Mouse (Mus musculus): ENCODE measurements at regions not wholly inside any gene's neighbourhood (a gene's known extent, or its start where the extent isn't known, plus 50 kb on each side); places are given as distances from the start of the nearest gene placed in this dataset.
A peak's percentile ranks its signal among the peaks of the same experiment; 100 is the strongest.

DNA sequence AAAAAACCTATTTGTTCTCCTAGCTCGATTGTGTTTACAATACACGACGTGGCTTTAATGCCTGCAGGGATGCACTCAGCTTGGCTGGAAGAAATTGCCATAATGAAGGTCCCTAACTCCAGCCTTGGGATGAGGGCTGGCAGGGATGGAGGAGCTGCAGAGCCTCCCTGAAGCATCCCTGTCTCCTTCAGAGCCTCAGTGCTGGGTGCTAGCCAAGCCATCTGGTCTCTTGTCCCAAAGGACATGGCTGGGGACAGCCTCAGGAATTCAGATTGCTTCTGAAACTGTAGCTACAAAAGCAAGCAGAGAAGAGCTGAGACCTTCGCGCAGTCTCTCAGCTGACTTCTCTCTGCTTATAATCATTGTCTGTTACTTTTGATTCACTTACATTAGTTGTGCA, 124.6 kb upstream of the Slc22a23 start:
- ATAC-seq (ENCODE audit: insufficient number of reproducible peaks, low FRiP score, low TSS enrichment, low read depth) (no peak), DNase-seq (ENCODE audit: low spot score) (peak; percentile 13)
- peaks cover 3% of the 10 kb centered on the region for H3K4me1 ChIP-seq (ENCODE audit: control insufficient read depth, insufficient read depth, low read length)
- 92% methylated on average over 5 of the region's 5 CpGs for WGBS
- H3K36me3 ChIP-seq (ENCODE audit: control insufficient read depth, insufficient read depth, low read length), result no peaks in the 10 kb centered on the region
- no peak overlapping the region for H3K9ac ChIP-seq (ENCODE audit: low read length)
- H3K9me3 ChIP-seq (ENCODE audit: control insufficient read depth, low read length), result no peaks in the 10 kb centered on the region
- H3K4me2 ChIP-seq (ENCODE audit: low read depth, severe bottlenecking), result no peak overlapping the region
- H3K27me3 ChIP-seq (ENCODE audit: control insufficient read depth, insufficient read depth, low read length), result no peaks in the 10 kb centered on the region
- H3K27ac ChIP-seq (replicated peaks; ENCODE audit: low read depth, low read length), result no peak overlapping the region
- no peak overlapping the region for H3K4me3 ChIP-seq (ENCODE audit: low read depth, low read length)

DNA sequence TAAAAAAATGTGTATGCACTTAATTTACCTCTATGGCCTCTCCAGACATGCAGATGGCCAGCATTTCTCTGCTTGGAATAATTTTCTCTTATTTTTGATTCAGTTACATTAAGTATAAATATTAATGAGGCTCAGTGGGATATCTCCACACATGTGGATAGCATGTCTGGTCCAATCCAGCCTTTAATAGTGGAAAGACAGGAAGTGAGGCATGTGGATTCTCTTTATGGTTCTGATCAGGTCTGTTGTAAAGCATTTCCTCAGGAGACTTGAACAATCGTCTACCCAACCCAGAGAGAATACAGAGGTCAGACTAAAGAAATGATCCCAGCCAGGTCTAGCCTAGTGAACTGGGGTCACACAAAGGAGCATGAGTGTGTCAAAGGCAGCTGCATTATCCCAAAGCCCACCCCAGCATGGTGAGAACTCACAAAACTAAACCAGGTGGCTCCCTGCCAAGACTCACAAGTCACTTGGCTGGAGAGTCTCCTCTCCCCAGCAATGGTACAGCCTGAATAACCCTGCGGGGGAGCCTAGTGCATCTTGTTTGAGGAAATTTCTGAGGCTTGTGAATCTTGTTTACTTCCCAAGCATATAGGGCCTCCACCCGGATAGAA, 123.3 kb upstream of the Slc22a23 start:
- no peaks in the 10 kb centered on the region for H3K36me3 ChIP-seq (ENCODE audit: control insufficient read depth, insufficient read depth, low read length)
- ATAC-seq (ENCODE audit: insufficient number of reproducible peaks, low FRiP score, low TSS enrichment, low read depth), result no peak
- 72% methylated on average over 3 of the region's 3 CpGs for WGBS

DNA sequence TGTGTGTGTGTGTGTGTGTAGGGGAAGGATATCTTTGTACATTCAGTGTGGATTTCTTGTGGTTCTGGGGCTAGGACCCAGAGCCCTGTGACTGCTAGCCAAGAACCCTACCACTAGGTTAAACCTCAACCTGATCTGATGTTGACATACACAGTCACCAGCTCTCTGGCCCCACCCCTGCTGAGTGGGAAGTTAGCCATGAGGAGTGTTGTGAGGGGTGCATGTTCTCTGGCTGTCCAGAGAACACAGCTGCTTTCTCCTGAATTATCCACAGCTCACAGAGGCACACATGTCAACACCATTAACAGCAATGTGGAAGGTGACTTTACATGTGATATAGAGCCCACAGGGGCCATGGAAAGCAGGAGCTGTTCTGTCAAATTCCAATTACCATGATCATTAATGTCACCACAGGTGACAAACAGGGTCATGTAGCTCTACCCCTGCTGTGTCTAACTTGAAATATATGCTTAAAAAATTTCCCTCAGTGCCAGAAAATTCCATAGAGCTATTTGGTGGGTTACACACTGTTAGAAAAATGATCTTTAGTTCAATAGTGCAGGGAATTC, 121.0 kb upstream of the Slc22a23 start:
- Histone ChIP-seq H3K27me3 (ENCODE audit: control insufficient read depth, insufficient read depth, low read length) (no peaks in the 10 kb centered on the region), H3K9me3 (ENCODE audit: control insufficient read depth, low read length) (no peaks in the 10 kb centered on the region), H3K9ac (ENCODE audit: low read length) (no peak overlapping the region), H3K4me3 (ENCODE audit: low read depth, low read length) (no peak overlapping the region), H3K4me1 (ENCODE audit: control insufficient read depth, insufficient read depth, low read length) (peaks cover 3% of the 10 kb centered on the region), H3K36me3 (ENCODE audit: control insufficient read depth, insufficient read depth, low read length) (no peaks in the 10 kb centered on the region), H3K27ac (replicated peaks; ENCODE audit: low read depth, low read length) (no peak overlapping the region), H3K4me2 (ENCODE audit: low read depth, severe bottlenecking) (no peak overlapping the region)
- peak; percentile 78 for ATAC-seq (ENCODE audit: insufficient number of reproducible peaks, low FRiP score, low TSS enrichment, low read depth)
- DNase-seq (ENCODE audit: low spot score), result peak; percentile 38

More for the DNA sequence above, 123.3 kb upstream of the Slc22a23 start:
- peak; percentile 21 for DNase-seq (ENCODE audit: low spot score)
- Histone ChIP-seq H3K4me1 (ENCODE audit: control insufficient read depth, insufficient read depth, low read length) (peaks cover 3% of the 10 kb centered on the region), H3K27me3 (ENCODE audit: control insufficient read depth, insufficient read depth, low read length) (no peaks in the 10 kb centered on the region), H3K9ac (ENCODE audit: low read length) (no peak overlapping the region), H3K4me2 (ENCODE audit: low read depth, severe bottlenecking) (no peak overlapping the region), H3K4me3 (ENCODE audit: low read depth, low read length) (no peak overlapping the region), H3K9me3 (ENCODE audit: control insufficient read depth, low read length) (no peaks in the 10 kb centered on the region), H3K27ac (replicated peaks; ENCODE audit: low read depth, low read length) (no peak overlapping the region)

DNA sequence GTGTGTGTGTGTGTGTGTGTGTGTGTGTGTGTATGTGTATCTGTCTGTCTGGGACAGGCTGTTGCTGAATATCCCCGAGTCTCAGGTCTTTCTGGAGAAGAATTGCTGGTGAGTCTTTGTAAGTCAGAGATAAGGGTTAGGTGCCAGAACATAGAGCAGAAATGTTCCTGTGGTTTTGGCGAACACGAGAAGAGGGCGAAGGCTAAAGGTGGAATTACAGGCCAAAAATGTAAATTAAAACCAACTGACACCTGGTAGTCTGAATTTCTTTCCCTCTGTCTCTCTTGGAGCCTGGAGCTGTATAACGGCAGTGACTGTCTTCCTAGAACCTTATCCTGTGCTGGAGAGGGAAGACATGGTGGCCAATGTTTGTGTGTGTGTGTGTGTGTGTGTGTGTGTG, 120.5 kb upstream of the Slc22a23 start:
- Histone ChIP-seq H3K36me3 (ENCODE audit: control insufficient read depth, insufficient read depth, low read length) (no peaks in the 10 kb centered on the region), H3K9ac (ENCODE audit: low read length) (no peak overlapping the region)

DNA sequence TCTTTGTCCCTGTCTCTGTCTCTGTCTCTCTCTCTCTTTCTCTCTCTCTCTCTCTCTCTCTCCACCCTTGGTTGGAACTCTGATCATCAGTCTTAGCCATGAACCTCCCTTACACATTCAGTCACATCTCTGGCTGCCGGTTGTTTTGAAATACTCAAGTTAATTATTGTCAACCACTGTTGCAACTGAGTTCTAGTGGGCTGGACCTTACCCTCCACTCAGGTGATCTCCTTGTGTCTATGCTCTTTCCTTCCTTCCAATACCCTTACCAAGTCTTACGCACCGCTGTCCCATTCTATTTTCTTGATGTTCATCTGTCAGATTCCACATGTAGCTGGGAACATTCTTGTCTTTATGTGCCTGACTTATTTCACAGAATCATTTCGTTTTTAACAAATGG, 119.2 kb upstream of the Slc22a23 start:
- Histone ChIP-seq H3K4me2 (ENCODE audit: low read depth, severe bottlenecking) (no peak overlapping the region), H3K4me1 (ENCODE audit: control insufficient read depth, insufficient read depth, low read length) (peaks cover 3% of the 10 kb centered on the region), H3K27ac (replicated peaks; ENCODE audit: low read depth, low read length) (no peak overlapping the region), H3K9me3 (ENCODE audit: control insufficient read depth, low read length) (no peaks in the 10 kb centered on the region), H3K9ac (ENCODE audit: low read length) (no peak overlapping the region), H3K27me3 (ENCODE audit: control insufficient read depth, insufficient read depth, low read length) (no peaks in the 10 kb centered on the region), H3K36me3 (ENCODE audit: control insufficient read depth, insufficient read depth, low read length) (no peaks in the 10 kb centered on the region), H3K4me3 (ENCODE audit: low read depth, low read length) (no peak overlapping the region)
- 94% methylated on average over 4 of the region's 4 CpGs for WGBS
- ATAC-seq (ENCODE audit: insufficient number of reproducible peaks, low FRiP score, low TSS enrichment, low read depth) (no peak), DNase-seq (ENCODE audit: low spot score) (peak; percentile 9)

More for the DNA sequence above, 120.5 kb upstream of the Slc22a23 start:
- no peak overlapping the region for H3K4me2 ChIP-seq (ENCODE audit: low read depth, severe bottlenecking)
- DNase-seq (ENCODE audit: low spot score) (peak; percentile 7), ATAC-seq (ENCODE audit: insufficient number of reproducible peaks, low FRiP score, low TSS enrichment, low read depth) (no peak)
- H3K27ac ChIP-seq (replicated peaks; ENCODE audit: low read depth, low read length), result no peak overlapping the region
- no peak overlapping the region for H3K4me3 ChIP-seq (ENCODE audit: low read depth, low read length)
- peaks cover 3% of the 10 kb centered on the region for H3K4me1 ChIP-seq (ENCODE audit: control insufficient read depth, insufficient read depth, low read length)
- H3K9me3 ChIP-seq (ENCODE audit: control insufficient read depth, low read length), result no peaks in the 10 kb centered on the region
- 55% methylated on average over 5 of the region's 5 CpGs for WGBS
- H3K27me3 ChIP-seq (ENCODE audit: control insufficient read depth, insufficient read depth, low read length), result no peaks in the 10 kb centered on the region

DNA sequence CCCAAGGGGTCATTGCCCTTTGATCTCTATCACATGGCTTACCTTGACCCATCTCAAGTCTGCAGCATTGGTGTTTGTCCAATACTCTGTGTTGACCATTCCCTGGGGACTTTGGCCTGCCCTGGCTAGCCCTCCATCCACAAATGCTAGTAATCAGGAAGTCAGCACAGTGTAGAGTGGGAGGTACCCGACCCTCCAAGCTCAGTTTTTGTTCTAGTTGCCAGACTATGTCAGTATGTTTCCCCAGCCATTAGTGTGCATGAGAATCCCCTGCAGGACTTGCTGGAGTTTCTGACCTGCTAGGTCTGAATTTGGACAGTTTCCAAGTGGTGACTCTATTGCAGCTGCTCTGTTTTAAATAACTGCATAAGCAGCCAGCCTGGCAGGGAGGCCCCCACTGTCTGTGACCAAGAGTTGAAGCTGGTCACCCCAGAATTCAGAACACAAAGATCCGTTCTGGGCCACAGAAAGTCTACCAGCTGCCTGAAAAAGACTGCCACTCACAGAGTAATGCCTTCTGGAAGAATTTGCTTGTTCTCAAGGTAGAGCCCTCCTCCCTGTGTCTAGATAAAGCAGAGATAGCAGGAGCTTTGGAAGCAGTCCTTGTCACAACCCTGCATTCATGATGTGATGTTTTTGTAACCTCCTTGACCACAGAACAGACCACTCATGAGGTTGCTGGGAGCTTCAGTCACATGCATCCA, 118.0 kb upstream of the Slc22a23 start:
- Histone ChIP-seq H3K4me3 (ENCODE audit: low read depth, low read length) (no peak overlapping the region), H3K4me1 (ENCODE audit: control insufficient read depth, insufficient read depth, low read length) (peaks cover 3% of the 10 kb centered on the region), H3K27ac (replicated peaks; ENCODE audit: low read depth, low read length) (no peak overlapping the region), H3K36me3 (ENCODE audit: control insufficient read depth, insufficient read depth, low read length) (no peaks in the 10 kb centered on the region), H3K9ac (ENCODE audit: low read length) (no peak overlapping the region), H3K9me3 (ENCODE audit: control insufficient read depth, low read length) (no peaks in the 10 kb centered on the region), H3K4me2 (ENCODE audit: low read depth, severe bottlenecking) (no peak overlapping the region), H3K27me3 (ENCODE audit: control insufficient read depth, insufficient read depth, low read length) (no peaks in the 10 kb centered on the region)
- peak; percentile 20 for DNase-seq (ENCODE audit: low spot score)
- 61% methylated on average over 2 of the region's 2 CpGs for WGBS
- ATAC-seq (ENCODE audit: insufficient number of reproducible peaks, low FRiP score, low TSS enrichment, low read depth), result no peak

DNA sequence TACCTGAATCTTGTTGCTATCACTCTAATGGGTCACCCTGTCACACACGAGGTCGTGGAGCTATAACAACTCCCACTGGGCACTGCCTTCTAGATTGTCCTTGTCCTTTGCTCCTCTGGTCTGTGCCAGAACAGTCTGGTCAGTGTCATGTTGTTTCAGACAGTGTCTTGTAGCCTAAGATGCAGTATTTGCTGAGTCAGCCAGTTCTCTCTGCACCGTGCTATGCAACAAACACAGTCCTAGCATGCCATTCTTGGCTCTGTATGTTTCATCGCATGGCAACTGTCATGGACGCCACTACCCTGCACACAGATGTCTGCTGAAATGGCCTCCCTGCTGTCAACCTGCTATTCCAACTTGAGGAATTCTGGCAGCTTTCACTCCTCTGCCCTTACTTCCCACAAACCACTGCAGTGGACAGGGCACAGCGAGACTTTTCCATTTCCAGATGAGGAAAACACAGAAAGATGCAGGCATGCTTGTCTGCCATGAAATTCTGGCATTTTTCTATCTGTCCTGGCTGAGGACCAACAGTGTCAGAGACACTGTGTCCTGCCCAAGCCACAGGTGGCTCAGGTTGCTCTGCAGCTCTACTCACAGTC, 117.3 kb upstream of the Slc22a23 start:
- Histone ChIP-seq H3K9me3 (ENCODE audit: control insufficient read depth, low read length) (no peaks in the 10 kb centered on the region), H3K27me3 (ENCODE audit: control insufficient read depth, insufficient read depth, low read length) (no peaks in the 10 kb centered on the region), H3K4me3 (ENCODE audit: low read depth, low read length) (no peak overlapping the region), H3K36me3 (ENCODE audit: control insufficient read depth, insufficient read depth, low read length) (no peaks in the 10 kb centered on the region), H3K9ac (ENCODE audit: low read length) (no peak overlapping the region), H3K27ac (replicated peaks; ENCODE audit: low read depth, low read length) (no peak overlapping the region), H3K4me1 (ENCODE audit: control insufficient read depth, insufficient read depth, low read length) (peaks cover 3% of the 10 kb centered on the region), H3K4me2 (ENCODE audit: low read depth, severe bottlenecking) (no peak overlapping the region)
- 79% methylated on average over 6 of the region's 6 CpGs for WGBS
- no peak for ATAC-seq (ENCODE audit: insufficient number of reproducible peaks, low FRiP score, low TSS enrichment, low read depth)
- DNase-seq (ENCODE audit: low spot score), result peak; percentile 17

DNA sequence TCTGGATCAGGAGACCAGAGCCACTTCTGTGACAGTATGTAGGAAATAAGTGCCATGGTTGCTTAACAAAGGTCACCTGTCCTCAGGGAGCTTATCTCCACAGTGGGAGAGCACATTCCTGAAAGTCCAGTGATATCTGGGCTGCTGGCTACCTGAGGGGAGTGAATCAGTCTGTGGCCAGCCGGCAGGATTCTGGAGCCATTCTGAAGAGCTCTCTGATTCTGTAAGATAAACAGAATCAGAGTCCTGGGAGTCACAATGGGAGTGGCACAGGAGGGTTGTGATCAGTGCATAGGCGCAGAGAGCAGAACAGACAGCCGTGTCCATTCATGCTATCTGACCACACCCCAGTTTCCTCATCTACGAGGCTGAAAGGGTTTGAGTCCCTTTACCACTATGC, 116.0 kb upstream of the Slc22a23 start:
- Histone ChIP-seq H3K4me1 (ENCODE audit: control insufficient read depth, insufficient read depth, low read length) (peaks cover 3% of the 10 kb centered on the region), H3K4me2 (ENCODE audit: low read depth, severe bottlenecking) (no peak overlapping the region), H3K27ac (replicated peaks; ENCODE audit: low read depth, low read length) (no peak overlapping the region), H3K27me3 (ENCODE audit: control insufficient read depth, insufficient read depth, low read length) (no peaks in the 10 kb centered on the region), H3K9me3 (ENCODE audit: control insufficient read depth, low read length) (no peaks in the 10 kb centered on the region), H3K9ac (ENCODE audit: low read length) (no peak overlapping the region), H3K4me3 (ENCODE audit: low read depth, low read length) (no peak overlapping the region), H3K36me3 (ENCODE audit: control insufficient read depth, insufficient read depth, low read length) (no peaks in the 10 kb centered on the region)
- 56% methylated on average over 4 of the region's 4 CpGs for WGBS
- DNase-seq (ENCODE audit: low spot score), result no peak
- no peak for ATAC-seq (ENCODE audit: insufficient number of reproducible peaks, low FRiP score, low TSS enrichment, low read depth)

Measured in limb, embryonic 11.5 days (tissue).